Mouse (Mus musculus): ENCODE results near the gene Nyap1. TPM values are rescaled to one million over a fixed set of nuclear protein-coding genes. Genes with fewer than 3 reads are reported as not detected.
A peak's percentile ranks its signal among the peaks of the same experiment; 100 is the strongest.

The Nyap1 gene
- total RNA-seq, 2 experiments from 2014 or later, result 63.9 to 65.5 TPM

- peak in 1 of 2 experiments; percentile 31 for DNase-seq (ENCODE audit: extremely low spot score in 1 of 2, low spot score in 1 of 2)
Observed at GRCm38 (mm10) chr5:137706913-137707633, 34.3 kb downstream of the Nyap1 start.

DNA sequence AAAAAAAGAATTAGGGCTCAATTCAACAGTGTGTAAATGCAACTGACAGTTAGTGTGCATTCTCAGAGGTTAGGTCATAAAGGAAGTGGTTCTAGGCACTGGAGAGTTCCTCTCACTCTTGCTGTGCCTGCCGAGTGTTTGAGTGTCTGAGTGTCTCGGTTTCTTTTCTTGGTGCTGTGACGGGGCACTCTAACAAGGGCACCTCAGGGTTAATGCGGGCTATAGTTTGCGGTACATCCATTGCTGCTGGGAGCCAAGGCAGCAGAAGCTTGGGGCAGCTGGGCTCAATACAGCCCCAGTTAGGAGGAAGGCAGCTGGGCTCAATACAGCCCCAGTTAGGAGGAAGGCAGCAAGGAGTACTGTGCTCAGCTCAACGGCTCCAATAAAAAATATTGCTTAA, 36.2 kb downstream of the Nyap1 start:
- DNase-seq (ENCODE audit: extremely low spot score in 1 of 2, low spot score in 1 of 2), result no peak

- no peak for DNase-seq (ENCODE audit: extremely low spot score in 1 of 2, low spot score in 1 of 2)
Observed at GRCm38 (mm10) chr5:137699850-137700249, 41.6 kb downstream of the Nyap1 start.

DNA sequence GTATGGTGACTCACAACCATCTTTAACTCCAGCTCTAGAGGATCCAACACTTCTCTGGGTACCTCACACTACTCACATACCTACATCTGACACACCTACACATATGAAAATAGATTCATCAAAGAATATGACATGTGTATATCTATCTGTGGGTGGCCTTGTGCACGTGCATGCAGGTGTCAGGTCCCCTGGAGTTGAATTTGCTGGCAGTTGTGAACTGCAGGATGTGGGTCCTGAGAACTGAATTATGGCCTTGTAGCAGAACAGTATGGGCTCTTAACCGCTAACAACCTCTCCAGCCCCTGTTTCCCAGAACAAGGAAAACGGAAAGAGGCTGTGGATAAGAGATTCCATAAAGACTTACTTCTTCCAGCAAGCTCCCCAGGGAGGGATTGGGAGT, 42.3 kb downstream of the Nyap1 start:
- DNase-seq (ENCODE audit: extremely low spot score in 1 of 2, low spot score in 1 of 2), result no peak

- no peak for DNase-seq (ENCODE audit: extremely low spot score in 1 of 2, low spot score in 1 of 2)
Observed at GRCm38 (mm10) chr5:137695930-137696329, 45.5 kb downstream of the Nyap1 start.

DNA sequence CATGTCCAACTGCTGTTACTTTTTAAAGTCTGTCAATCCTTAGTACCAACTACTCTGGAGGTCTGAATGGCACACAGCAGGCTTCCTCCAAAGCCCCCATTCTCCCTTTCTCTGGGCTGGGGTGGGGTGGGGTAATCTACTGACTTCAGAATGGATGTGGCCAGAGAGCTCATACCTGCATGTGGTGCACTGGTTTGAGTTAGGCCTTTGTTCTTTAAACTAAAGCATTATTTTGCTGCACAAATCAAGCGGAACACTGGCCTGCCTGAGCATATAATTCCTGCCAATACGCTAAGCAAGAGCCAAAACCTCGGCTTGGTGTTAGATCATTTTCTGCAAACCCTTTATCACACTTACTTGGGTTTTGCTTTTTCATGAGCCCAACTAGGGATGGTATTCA, 46.6 kb downstream of the Nyap1 start:
- DNase-seq (ENCODE audit: extremely low spot score in 1 of 2, low spot score in 1 of 2), result no peak

DNA sequence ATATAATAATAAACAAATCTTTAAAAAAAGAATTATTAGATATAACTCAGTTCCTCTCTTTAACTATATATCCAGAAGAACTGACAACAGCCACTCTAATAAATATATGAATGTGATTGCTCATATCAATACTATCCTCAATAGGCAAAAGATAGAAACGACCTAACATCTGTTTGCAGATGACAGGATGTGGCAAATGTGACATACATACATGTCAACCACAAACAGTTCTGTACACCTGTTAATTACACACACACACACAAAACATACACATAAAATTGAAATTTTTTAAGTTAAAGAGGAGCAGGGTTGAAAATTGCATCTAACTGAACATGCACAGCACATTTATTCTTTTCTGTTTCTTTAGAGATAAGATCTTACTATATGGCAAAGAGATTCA, 49.5 kb downstream of the Nyap1 start:
- DNase-seq (ENCODE audit: extremely low spot score in 1 of 2, low spot score in 1 of 2), result no peak

- DNase-seq (ENCODE audit: extremely low spot score in 1 of 2, low spot score in 1 of 2), result no peak
Observed at GRCm38 (mm10) chr5:137690531-137690930, 50.9 kb downstream of the Nyap1 start.

GRCm38 (mm10) chr5:137689974-137690373, 51.4 kb downstream of the Nyap1 start:
- no peak for DNase-seq (ENCODE audit: extremely low spot score in 1 of 2, low spot score in 1 of 2)

DNA sequence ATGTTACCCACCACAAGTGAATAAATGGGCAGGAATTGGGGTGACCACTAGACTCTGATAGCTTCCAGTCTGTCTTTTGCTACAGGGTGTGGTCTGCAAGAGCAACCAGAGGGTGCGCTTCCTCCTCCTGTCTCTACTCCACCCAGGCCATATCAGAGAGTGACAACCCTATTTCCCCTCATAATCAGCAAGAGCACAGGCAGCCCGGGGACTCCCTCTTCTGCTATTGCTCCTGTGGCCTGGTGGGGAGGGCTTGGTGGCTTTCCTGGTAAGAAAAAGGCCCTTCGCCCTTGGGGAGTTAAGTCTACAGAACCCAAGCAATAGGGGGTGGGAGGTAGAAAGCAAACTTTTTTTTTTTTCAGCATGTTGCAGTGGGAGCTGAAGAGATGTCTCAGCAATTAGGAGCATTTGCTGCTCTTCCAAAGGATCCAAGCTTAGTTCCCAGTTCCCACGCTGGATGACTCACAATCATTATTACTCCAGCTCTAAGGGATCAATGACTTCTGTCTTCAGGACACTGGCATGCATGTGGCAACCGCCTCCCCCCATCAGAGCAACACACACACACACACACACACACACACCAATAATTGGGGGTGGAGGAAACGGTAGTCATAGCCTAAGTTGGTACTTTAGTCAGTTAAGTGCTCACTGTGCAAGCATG, 55.1 kb downstream of the Nyap1 start:
- no peak for DNase-seq (ENCODE audit: extremely low spot score in 1 of 2, low spot score in 1 of 2)

- DNase-seq (ENCODE audit: extremely low spot score in 1 of 2, low spot score in 1 of 2), result no peak
Observed at GRCm38 (mm10) chr5:137685653-137686052, 55.8 kb downstream of the Nyap1 start.

DNA sequence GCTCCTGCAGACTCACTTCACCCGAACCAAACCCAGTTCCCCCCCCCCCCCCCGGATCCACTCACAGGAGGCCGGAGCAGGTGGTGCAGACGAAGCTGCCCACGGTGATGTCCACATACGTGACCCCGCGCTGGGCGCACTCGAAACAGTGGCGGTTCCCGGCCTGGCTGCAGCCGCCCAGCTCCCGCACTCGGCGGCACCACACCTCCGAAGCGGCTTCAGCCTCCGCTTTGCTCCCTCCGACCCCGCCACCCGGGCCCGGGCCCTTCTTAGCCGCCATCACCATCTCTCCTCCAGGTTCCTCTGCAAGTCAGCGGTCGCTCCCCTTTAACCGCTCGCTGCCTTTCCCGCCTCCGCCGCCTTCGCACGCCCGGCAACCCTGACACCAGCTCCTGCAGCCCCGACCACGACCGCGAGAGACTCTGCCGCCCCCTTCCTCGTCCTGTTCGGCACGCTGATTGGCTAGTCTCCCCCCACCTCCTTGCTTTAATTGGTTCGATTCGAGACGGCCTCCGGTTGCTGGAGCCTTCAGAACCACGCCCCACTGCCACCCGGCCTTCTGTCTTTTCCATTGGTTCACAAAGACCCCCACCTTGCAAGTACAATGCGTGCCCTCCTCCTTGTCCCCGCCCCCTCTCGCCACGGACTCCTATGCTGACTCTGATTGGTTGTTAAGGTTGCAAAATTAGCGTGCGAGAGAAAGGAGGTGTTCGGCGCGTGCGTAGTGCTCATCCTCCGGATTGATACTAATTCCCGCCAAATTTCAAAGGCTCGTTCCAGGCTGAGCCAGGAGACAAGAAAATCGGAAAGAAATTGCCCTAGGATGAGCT, 56.9 kb downstream of the Nyap1 start, which contains the start of gene Agfg2:
TSS of gene Agfg2 (minus strand) at position 433 of the 830 bp plus-strand sequence.
- DNase-seq (ENCODE audit: extremely low spot score in 1 of 2, low spot score in 1 of 2), result peak; percentile 80 to 92

GRCm38 (mm10) chr5:137683388-137684293, 57.8 kb downstream of the Nyap1 start:
- no peak for DNase-seq (ENCODE audit: extremely low spot score in 1 of 2, low spot score in 1 of 2)

DNA sequence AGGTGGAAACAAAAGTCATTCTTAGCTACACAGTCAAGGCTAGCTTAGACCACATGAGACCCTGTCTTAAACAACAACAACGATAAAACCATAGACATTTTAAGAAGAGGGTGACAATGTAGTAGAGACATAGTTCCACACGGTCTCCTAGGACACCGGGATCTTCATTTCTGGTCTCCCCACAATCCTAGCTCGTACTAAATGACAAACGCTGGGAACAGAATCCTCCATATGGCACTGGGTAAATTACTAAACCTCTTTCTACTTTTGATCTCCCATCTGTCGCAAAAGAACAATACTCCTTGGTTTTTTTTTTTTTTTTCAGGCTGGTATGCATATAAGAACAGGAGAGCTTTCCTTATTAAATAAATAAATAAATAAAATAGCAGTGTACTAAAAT, 58.9 kb downstream of the Nyap1 start:
- DNase-seq (ENCODE audit: extremely low spot score in 1 of 2, low spot score in 1 of 2), result no peak

Other genes starting within 250 kb of the Nyap1 start
- gene Pop7, start 239.1 kb downstream of the Nyap1 start, total RNA-seq (2021), result 10 to 100 TPM; 33.6 to 34.6 TPM
- 10 to 100 TPM; 44.8 to 54.9 TPM for gene Gigyf1, start 223.1 kb downstream of the Nyap1 start, total RNA-seq (2021)
- not detected for gene Epo, start 208.4 kb downstream of the Nyap1 start, total RNA-seq (2021)
- gene Gnb2, start 208.1 kb downstream of the Nyap1 start, total RNA-seq (2021), result 100 to 1,000 TPM; 648 to 692 TPM
- 100 to 1,000 TPM; 129 to 132 TPM for gene Actl6b, start 188.1 kb downstream of the Nyap1 start, total RNA-seq (2021)
- gene Tfr2, start 171.8 kb downstream of the Nyap1 start, total RNA-seq (2021), result 10 to 100 TPM; 13.3 to 15.8 TPM
- 10 to 100 TPM; 33.6 TPM for gene Mospd3, start 140.5 kb downstream of the Nyap1 start, total RNA-seq (2021)
- gene Pcolce, start 127.8 kb downstream of the Nyap1 start, total RNA-seq (2021), result 1 to 10 TPM; 6.7 to 9.2 TPM
- gene Fbxo24, start 112.6 kb downstream of the Nyap1 start, total RNA-seq (2021), result under 1 TPM; 0.27 to 0.31 TPM
- 10 to 100 TPM; 19.3 to 23.5 TPM for gene Lrch4, start 112.5 kb downstream of the Nyap1 start, total RNA-seq (2021)
- gene Gm20605, start 112.4 kb downstream of the Nyap1 start, total RNA-seq (2021), result 10 to 100 TPM; 12.7 to 15.8 TPM
- 10 to 100 TPM in 1 of 2 experiments, 1 to 10 TPM in 1; 3.1 to 13.9 TPM for gene Sap25, start 100.3 kb downstream of the Nyap1 start, total RNA-seq (2021)
- gene Irs3, start 95.9 kb downstream of the Nyap1 start, total RNA-seq (2021), result not detected
- 10 to 100 TPM; 61.8 to 63.9 TPM for gene Agfg2, start 56.9 kb downstream of the Nyap1 start, total RNA-seq (2021)
- 100 to 1,000 TPM; 203 to 214 TPM for gene Tsc22d4, start 4.1 kb upstream of the Nyap1 start, total RNA-seq (2021)
- 10 to 100 TPM; 24.7 to 26.2 TPM for gene Ppp1r35, start 37.2 kb upstream of the Nyap1 start, total RNA-seq (2021)
- 10 to 100 TPM; 40.1 to 42.8 TPM for gene Mepce, start 46.0 kb upstream of the Nyap1 start, total RNA-seq (2021)
- 1 to 10 TPM; 6.1 to 6.2 TPM for gene Zcwpw1, start 46.2 kb upstream of the Nyap1 start, total RNA-seq (2021)
- under 1 TPM; 0.82 to 0.91 TPM for gene Pilra, start 94.7 kb upstream of the Nyap1 start, total RNA-seq (2021)
- not detected for gene Pilrb1, start 116.5 kb upstream of the Nyap1 start, total RNA-seq (2021)
- not detected for gene Pilrb2, start 130.2 kb upstream of the Nyap1 start, total RNA-seq (2021)
- under 1 TPM; 0.17 to 0.28 TPM for gene Cyp3a13, start 180.0 kb upstream of the Nyap1 start, total RNA-seq (2021)
- gene Gjc3, start 221.5 kb upstream of the Nyap1 start, total RNA-seq (2021), result 10 to 100 TPM; 28.5 to 31.3 TPM
- not detected for gene Azgp1, start 239.9 kb upstream of the Nyap1 start, total RNA-seq (2021)